Mouse (Mus musculus) splenic B cell, adult 2 months (primary cell): ENCODE measurements around the gene Rab3gap2.
A peak's percentile ranks its signal among the peaks of the same experiment; 100 is the strongest.

Experiments used
- DNase-seq: peaks from one replicate; pipeline ENCODE4 v3.0.0-alpha.2; 2011; ENCODE audit warnings: low read depth, low spot score
- H3K27me3 ChIP-seq: 2 replicates; pipeline ENCODE4 v1.6.1; 2012; ENCODE audit warnings: mild to moderate bottlenecking, low read length, moderate library complexity, mixed read lengths; ENCODE audit not compliant: control insufficient read depth, poor library complexity, insufficient read depth, severe bottlenecking
- H3K36me3 ChIP-seq: 2 replicates; pipeline ENCODE4 v1.6.1; 2012; ENCODE audit warnings: mild to moderate bottlenecking, low read length, moderate library complexity, mixed read lengths; ENCODE audit not compliant: control insufficient read depth, poor library complexity, insufficient read depth, severe bottlenecking

Gene Rab3gap2

DNA sequence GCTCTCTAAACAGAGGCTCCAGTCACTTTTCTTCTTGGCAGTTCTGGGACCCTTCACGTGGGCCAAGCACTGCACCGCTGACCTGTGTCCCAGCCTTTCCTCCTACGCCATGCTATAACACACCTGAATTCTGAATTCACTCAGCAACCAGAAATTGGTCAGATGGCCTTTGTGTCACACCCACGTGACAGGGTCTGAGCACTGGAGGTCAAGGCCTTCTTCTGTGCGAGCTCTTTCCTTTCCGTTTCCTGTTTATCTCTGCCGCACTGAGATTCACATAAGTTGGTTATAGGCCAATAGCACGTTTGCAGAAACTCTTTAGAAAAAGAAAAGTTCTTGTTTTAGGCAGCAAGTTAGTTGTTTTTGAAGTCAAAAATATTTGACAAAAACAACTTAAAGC, 44.8 kb downstream of the Rab3gap2 start:
- Histone ChIP-seq H3K36me3 (peaks cover 13% of the 10 kb centered on the region), H3K27me3 (no peaks in the 10 kb centered on the region)
- no peak for DNase-seq

GRCm38 (mm10) chr1:185252351-185252750, 48.4 kb downstream of the Rab3gap2 start:
- Histone ChIP-seq H3K36me3 (peaks cover 12% of the 10 kb centered on the region), H3K27me3 (no peaks in the 10 kb centered on the region)
- no peak for DNase-seq

DNA sequence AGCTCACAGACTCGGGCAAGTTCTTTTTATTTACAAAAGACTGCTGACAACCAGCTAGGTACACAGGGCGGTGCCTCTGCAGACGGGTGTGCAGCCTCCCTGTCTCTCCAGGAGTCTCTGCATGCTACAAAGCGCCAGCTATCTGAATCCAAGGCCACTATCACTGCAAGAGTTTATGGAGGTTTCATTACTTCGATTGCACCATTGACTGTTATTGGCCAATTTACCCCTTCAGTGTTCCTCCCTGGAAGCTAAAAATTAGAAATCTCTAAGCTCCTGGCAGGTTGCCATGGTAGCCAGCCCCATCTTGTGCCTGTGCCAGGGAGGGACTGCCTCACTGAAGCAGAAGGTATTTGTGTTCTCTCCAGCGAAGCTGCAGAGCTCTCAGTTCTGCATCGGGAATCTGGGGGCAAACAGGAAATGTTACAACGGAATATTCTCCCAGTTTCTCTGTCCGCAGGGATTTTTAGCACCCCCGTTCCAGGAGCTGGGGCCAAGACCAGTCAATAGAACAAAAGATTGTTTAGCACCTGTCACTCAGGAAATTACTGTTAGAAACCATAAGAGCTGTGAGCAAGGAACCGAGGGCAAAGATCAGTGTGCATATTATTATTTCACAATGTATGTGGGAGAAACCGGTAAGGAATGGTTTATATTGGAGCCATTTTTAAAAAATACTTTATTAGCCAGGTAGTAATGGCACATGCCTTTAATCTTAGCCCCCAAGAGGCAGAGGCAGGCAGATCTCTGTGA, 49.4 kb downstream of the Rab3gap2 start:
- no peaks in the 10 kb centered on the region for H3K27me3 ChIP-seq
- peaks cover 12% of the 10 kb centered on the region for H3K36me3 ChIP-seq

GRCm38 (mm10) chr1:185255336-185255735, 51.4 kb downstream of the Rab3gap2 start:
- DNase-seq: no peak
- no peaks in the 10 kb centered on the region for H3K27me3 ChIP-seq
- peaks cover 7% of the 10 kb centered on the region for H3K36me3 ChIP-seq

More for the DNA sequence above, 49.4 kb downstream of the Rab3gap2 start:
- no peak for DNase-seq

DNA sequence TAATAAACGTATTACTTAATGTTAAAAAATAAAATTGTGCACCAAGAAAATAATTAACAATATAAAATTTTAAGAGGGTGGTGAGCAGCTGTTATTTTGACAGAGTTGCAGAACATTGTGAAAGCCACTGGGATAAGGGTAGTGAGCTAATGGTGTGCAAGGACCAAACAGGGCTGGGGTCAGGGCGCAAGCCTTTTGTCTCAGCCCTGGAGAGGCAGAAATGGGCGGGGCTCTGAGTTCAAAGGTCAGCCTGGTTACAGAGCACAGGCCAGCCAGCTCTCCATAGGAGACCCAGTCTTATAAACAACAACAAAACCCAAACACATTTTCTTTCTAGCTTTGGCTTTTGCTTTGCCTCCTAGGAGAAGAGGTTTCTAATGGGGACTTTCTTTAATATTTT, 52.8 kb downstream of the Rab3gap2 start:
- no peak for DNase-seq
- no peaks in the 10 kb centered on the region for H3K27me3 ChIP-seq
- peaks cover 9% of the 10 kb centered on the region for H3K36me3 ChIP-seq

- DNase-seq: peak; percentile 5
- H3K27me3 ChIP-seq: no peaks in the 10 kb centered on the region
Measured at GRCm38 (mm10) chr1:185262565-185262964, 58.6 kb downstream of the Rab3gap2 start.

GRCm38 (mm10) chr1:185268675-185269074, 64.8 kb downstream of the Rab3gap2 start:
- Histone ChIP-seq H3K36me3 (peaks cover 3% of the 10 kb centered on the region; the same call in 1 of the 2 replicates), H3K27me3 (no peaks in the 10 kb centered on the region)
- no peak for DNase-seq

More at GRCm38 (mm10) chr1:185262565-185262964, 58.6 kb downstream of the Rab3gap2 start:
- peaks cover 2% of the 10 kb centered on the region for H3K36me3 ChIP-seq

DNA sequence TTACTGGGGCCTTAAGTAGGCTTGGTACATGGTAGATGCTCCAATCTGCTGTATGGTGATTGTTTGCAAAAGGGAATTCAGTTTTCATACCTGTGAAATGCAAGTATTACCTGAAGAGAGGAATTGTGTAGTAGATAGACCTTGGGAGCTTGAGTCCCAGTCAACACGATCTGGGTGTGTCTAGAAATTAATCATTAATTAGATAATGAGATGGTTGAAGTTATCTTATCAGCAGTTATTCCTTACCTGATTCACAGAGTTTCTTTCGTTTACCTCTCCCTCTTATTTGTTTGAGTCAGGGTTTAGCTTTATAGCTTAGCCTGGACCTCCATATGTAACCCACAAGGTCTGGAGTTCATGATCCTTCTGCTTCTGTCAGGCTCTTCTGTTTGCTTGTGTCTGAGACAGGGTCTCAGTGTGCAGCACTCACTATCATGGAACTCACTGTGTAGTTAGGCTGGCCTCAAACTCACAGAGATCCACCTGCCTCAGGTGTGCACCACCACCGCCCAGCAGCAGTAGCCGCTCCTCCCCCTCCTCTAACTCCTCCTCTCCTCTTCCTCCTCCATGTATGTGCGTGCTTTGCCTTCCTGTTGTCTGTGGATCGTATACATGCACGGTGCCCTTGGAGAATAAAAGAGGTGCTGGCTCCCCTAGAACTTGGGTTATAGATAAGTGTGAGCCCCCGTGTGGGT, 66.6 kb downstream of the Rab3gap2 start:
- H3K36me3 ChIP-seq: peaks cover 3% of the 10 kb centered on the region; the same call in 1 of the 2 replicates
- no peak for DNase-seq
- no peaks in the 10 kb centered on the region for H3K27me3 ChIP-seq

DNA sequence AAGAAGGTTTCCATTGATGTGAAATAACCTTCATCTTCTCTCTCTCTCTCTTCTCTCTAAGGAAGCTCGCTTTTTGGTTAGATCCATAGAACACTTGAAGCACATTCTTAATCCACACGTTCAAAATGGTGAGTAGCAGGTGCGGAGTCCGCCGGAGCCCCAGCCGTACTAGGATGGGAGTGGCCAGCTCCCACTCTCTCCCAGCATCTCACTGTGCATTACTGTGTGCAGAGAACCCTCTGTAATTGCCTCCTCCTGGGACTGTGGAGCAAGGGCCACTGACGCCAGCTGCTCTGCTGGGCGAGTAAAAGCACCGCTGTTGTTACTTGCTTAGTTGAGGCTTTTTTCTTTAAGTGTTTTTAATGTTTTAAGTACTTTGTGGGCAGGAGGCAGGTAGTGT, 67.5 kb downstream of the Rab3gap2 start:
- Histone ChIP-seq H3K36me3 (peaks cover 7% of the 10 kb centered on the region), H3K27me3 (no peaks in the 10 kb centered on the region)
- no peak for DNase-seq

DNA sequence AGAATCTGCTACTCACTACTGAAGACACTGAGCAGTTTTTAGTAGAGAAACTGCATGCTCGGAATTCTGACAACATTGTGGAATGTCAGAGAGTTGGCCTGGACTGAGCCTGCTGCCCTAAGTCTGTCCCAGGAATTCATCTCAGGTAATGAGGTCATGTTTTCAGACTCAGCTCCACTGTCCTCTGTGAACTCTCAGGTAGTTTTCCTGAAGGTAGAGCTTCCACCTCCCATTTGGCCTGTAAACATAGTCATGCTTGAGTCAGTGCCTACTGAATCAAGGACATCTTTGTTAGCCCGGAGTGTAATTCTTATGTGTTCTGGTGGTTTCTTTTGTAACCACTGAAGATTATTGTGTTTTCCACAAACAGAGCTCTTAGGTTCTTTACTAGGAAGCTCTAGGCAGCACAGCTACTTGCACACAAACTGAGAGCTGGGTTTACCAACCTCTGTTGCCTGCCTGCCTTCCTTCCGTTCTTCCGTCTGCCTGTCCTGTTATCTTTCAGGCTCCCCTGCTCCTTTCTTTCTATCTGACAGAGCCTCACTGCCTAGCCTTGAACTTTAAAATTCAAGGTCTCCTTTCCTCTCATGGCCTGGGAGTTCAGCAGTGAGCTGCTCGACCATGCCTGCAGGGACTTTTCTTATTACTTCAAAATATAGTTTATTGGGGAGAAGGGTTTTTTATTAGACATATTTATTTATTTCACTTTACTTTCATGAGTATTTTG, 71.1 kb downstream of the Rab3gap2 start:
- Histone ChIP-seq H3K36me3 (peaks cover 15% of the 10 kb centered on the region), H3K27me3 (no peaks in the 10 kb centered on the region)
- DNase-seq: no peak

- H3K36me3 ChIP-seq: peaks cover 15% of the 10 kb centered on the region
- no peak for DNase-seq
- H3K27me3 ChIP-seq: no peaks in the 10 kb centered on the region
Measured at GRCm38 (mm10) chr1:185275976-185276375, 72.1 kb downstream of the Rab3gap2 start.

DNA sequence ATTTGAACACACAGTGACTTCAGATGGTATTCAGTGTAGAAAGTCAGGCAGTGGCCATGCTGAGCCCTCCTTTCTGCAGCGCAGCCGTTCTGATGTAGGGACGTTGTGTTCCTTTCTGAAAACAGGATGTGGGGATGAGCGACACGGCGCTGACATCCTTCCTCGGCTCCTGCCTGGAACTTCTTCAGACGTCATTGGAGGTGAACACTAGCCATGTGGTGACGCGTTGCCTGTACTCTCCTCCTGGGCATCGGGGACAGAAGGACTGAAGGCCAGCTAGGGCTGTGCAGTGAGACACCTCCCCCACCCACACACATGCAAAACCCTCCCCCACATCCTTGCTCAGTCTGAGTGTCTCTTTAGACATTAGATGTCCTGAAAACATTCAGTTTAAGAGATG, 73.1 kb downstream of the Rab3gap2 start:
- Histone ChIP-seq H3K27me3 (no peaks in the 10 kb centered on the region), H3K36me3 (peaks cover 14% of the 10 kb centered on the region)
- DNase-seq: no peak

DNA sequence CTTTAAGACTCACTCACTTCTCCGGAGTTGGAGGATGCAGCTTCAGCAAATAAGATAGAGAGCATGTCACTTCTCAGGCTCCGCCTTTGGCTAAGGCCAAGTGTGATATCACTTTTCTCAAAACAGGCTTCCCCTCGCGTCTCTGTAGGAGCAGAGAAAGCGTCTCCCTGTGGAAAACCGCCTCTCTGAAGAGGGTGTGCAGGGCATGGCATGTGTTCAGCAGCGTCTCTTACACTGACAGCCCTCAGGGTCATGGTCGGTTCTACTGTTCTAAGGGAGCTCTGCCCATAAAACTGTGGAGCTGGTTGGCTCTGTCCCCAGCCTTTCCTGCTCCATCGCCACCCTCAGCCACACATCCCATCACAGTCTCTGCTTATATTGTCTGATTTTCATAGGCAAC, 75.4 kb downstream of the Rab3gap2 start:
- no peak for DNase-seq
- Histone ChIP-seq H3K27me3 (no peaks in the 10 kb centered on the region), H3K36me3 (peaks cover 20% of the 10 kb centered on the region)

- no peak for DNase-seq
- Histone ChIP-seq H3K27me3 (no peaks in the 10 kb centered on the region), H3K36me3 (peaks cover 23% of the 10 kb centered on the region)
Measured at GRCm38 (mm10) chr1:185280616-185281015, 76.7 kb downstream of the Rab3gap2 start.

DNA sequence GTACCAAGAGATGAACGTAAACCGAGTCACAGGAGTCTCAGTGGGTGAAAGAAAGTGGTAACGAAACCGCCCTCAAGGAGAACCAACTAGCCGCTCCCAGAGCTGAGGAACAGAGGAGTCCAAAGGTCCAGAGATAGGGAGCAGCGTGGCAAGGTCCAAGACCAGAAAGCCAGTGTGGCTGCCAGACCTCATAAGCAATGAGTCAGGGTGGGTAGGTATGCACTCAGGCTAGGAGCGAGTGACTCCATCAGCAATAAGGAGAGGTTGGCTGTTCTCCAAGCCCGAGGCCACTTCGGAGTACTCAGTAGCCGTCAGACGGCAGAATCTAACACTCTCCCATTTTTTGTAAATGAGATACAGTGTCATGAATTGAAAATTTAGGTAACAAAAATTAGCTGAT, 78.9 kb downstream of the Rab3gap2 start:
- DNase-seq: no peak
- Histone ChIP-seq H3K36me3 (peaks cover 16% of the 10 kb centered on the region), H3K27me3 (no peaks in the 10 kb centered on the region)
